Mouse (Mus musculus): ENCODE data around the gene Phf5a. TPM values are rescaled to one million over a fixed set of nuclear protein-coding genes. Genes with fewer than 3 reads are reported as not detected.

The Phf5a gene
- polyA plus RNA-seq, 1 experiment from 2014 or later: 124 TPM

GRCm38 (mm10) chr15:81898751-81899150, 27.0 kb upstream of the Phf5a start:
- Histone ChIP-seq H3K9ac (no peak overlapping the region), H3K4me3 (no peak overlapping the region)
- ATAC-seq (ENCODE audit: insufficient number of reproducible peaks, low FRiP score, low TSS enrichment, low read depth): no peak

GRCm38 (mm10) chr15:81897607-81898285, 26.0 kb upstream of the Phf5a start:
- 93% methylated on average over 5 of the region's 5 CpGs for WGBS
- no peak overlapping the region for H3K27ac ChIP-seq
- no peak overlapping the region for H3K4me3 ChIP-seq
- no peaks in the 10 kb centered on the region for H3K27me3 ChIP-seq
- H3K4me2 ChIP-seq: no peak overlapping the region
- H3K9ac ChIP-seq: no peak overlapping the region
- ATAC-seq (ENCODE audit: insufficient number of reproducible peaks, low FRiP score, low TSS enrichment, low read depth): no peak
- H3K9me3 ChIP-seq: no peaks in the 10 kb centered on the region
- no peaks in the 10 kb centered on the region for H3K4me1 ChIP-seq
- peaks cover 84% of the 10 kb centered on the region for H3K36me3 ChIP-seq

More at GRCm38 (mm10) chr15:81898751-81899150, 27.0 kb upstream of the Phf5a start:
- 88% methylated on average over 2 of the region's 2 CpGs for WGBS
- H3K36me3 ChIP-seq: peaks cover 85% of the 10 kb centered on the region
- H3K4me1 ChIP-seq: no peaks in the 10 kb centered on the region
- no peaks in the 10 kb centered on the region for H3K9me3 ChIP-seq
- no peaks in the 10 kb centered on the region for H3K27me3 ChIP-seq
- no peak overlapping the region for H3K4me2 ChIP-seq
- no peak overlapping the region for H3K27ac ChIP-seq

GRCm38 (mm10) chr15:81896407-81896806, 24.7 kb upstream of the Phf5a start:
- H3K4me1 ChIP-seq: no peaks in the 10 kb centered on the region
- ATAC-seq (ENCODE audit: insufficient number of reproducible peaks, low FRiP score, low TSS enrichment, low read depth): no peak

GRCm38 (mm10) chr15:81894002-81894401, 22.3 kb upstream of the Phf5a start:
- Histone ChIP-seq H3K4me1 (no peaks in the 10 kb centered on the region), H3K9ac (no peak overlapping the region), H3K27me3 (no peaks in the 10 kb centered on the region), H3K9me3 (no peaks in the 10 kb centered on the region), H3K36me3 (peaks cover 83% of the 10 kb centered on the region), H3K4me2 (no peak overlapping the region), H3K4me3 (no peak overlapping the region), H3K27ac (no peak overlapping the region)
- 68% methylated on average over 1 of the region's 1 CpGs for WGBS
- ATAC-seq (ENCODE audit: insufficient number of reproducible peaks, low FRiP score, low TSS enrichment, low read depth): no peak

More at GRCm38 (mm10) chr15:81896407-81896806, 24.7 kb upstream of the Phf5a start:
- Histone ChIP-seq H3K4me2 (no peak overlapping the region), H3K9me3 (no peaks in the 10 kb centered on the region), H3K36me3 (peaks cover 81% of the 10 kb centered on the region), H3K27me3 (no peaks in the 10 kb centered on the region), H3K9ac (no peak overlapping the region), H3K4me3 (no peak overlapping the region), H3K27ac (no peak overlapping the region)
- 87% methylated on average over 2 of the region's 2 CpGs for WGBS

GRCm38 (mm10) chr15:81891822-81892580, 20.3 kb upstream of the Phf5a start:
- no peaks in the 10 kb centered on the region for H3K9me3 ChIP-seq
- H3K27me3 ChIP-seq: no peaks in the 10 kb centered on the region
- no peak overlapping the region for H3K4me2 ChIP-seq
- no peak overlapping the region for H3K9ac ChIP-seq
- no peaks in the 10 kb centered on the region for H3K4me1 ChIP-seq
- whole genome bisulfite sequencing: 94% methylated on average over 8 of the region's 8 CpGs
- peaks cover 86% of the 10 kb centered on the region for H3K36me3 ChIP-seq
- H3K27ac ChIP-seq: no peak overlapping the region
- ATAC-seq (ENCODE audit: insufficient number of reproducible peaks, low FRiP score, low TSS enrichment, low read depth): no peak
- H3K4me3 ChIP-seq: no peak overlapping the region

GRCm38 (mm10) chr15:81891140-81891802, 19.6 kb upstream of the Phf5a start:
- peaks cover 85% of the 10 kb centered on the region for H3K36me3 ChIP-seq
- 88% methylated on average over 7 of the region's 7 CpGs for WGBS
- ATAC-seq (ENCODE audit: insufficient number of reproducible peaks, low FRiP score, low TSS enrichment, low read depth): no peak
- no peak overlapping the region for H3K27ac ChIP-seq
- no peak overlapping the region for H3K9ac ChIP-seq
- H3K4me2 ChIP-seq: no peak overlapping the region
- no peaks in the 10 kb centered on the region for H3K4me1 ChIP-seq
- H3K9me3 ChIP-seq: no peaks in the 10 kb centered on the region
- H3K4me3 ChIP-seq: no peak overlapping the region
- no peaks in the 10 kb centered on the region for H3K27me3 ChIP-seq

GRCm38 (mm10) chr15:81889175-81889574, 17.5 kb upstream of the Phf5a start:
- Histone ChIP-seq H3K27me3 (no peaks in the 10 kb centered on the region), H3K4me3 (no peak overlapping the region), H3K4me2 (no peak overlapping the region), H3K9ac (no peak overlapping the region), H3K4me1 (no peaks in the 10 kb centered on the region), H3K9me3 (no peaks in the 10 kb centered on the region), H3K27ac (no peak overlapping the region), H3K36me3 (peaks cover 75% of the 10 kb centered on the region)
- ATAC-seq (ENCODE audit: insufficient number of reproducible peaks, low FRiP score, low TSS enrichment, low read depth): no peak
- 89% methylated on average over 7 of the region's 7 CpGs for WGBS

- H3K9me3 ChIP-seq: no peaks in the 10 kb centered on the region
- H3K4me3 ChIP-seq: no peak overlapping the region
- WGBS: 94% methylated on average over 6 of the region's 6 CpGs
- no peak overlapping the region for H3K27ac ChIP-seq
- H3K4me2 ChIP-seq: no peak overlapping the region
- H3K36me3 ChIP-seq: peaks cover 59% of the 10 kb centered on the region
- H3K4me1 ChIP-seq: no peaks in the 10 kb centered on the region
- ATAC-seq (ENCODE audit: insufficient number of reproducible peaks, low FRiP score, low TSS enrichment, low read depth): no peak
- no peaks in the 10 kb centered on the region for H3K27me3 ChIP-seq
- no peak overlapping the region for H3K9ac ChIP-seq
Measured at GRCm38 (mm10) chr15:81886795-81887550, 15.3 kb upstream of the Phf5a start.

- no peak for ATAC-seq (ENCODE audit: insufficient number of reproducible peaks, low FRiP score, low TSS enrichment, low read depth)
- Histone ChIP-seq H3K4me3 (no peak overlapping the region), H3K4me1 (no peaks in the 10 kb centered on the region), H3K27ac (no peak overlapping the region), H3K27me3 (no peaks in the 10 kb centered on the region), H3K4me2 (no peak overlapping the region), H3K9ac (no peak overlapping the region), H3K36me3 (peaks cover 47% of the 10 kb centered on the region), H3K9me3 (no peaks in the 10 kb centered on the region)
- 86% methylated on average over 3 of the region's 3 CpGs for WGBS
Measured at GRCm38 (mm10) chr15:81885418-81885934, 13.8 kb upstream of the Phf5a start.

GRCm38 (mm10) chr15:81882348-81882747, 10.6 kb upstream of the Phf5a start:
- Histone ChIP-seq H3K9ac (no peak overlapping the region), H3K9me3 (no peaks in the 10 kb centered on the region), H3K4me3 (no peak overlapping the region), H3K27ac (no peak overlapping the region), H3K27me3 (no peaks in the 10 kb centered on the region), H3K4me1 (no peaks in the 10 kb centered on the region), H3K36me3 (peaks cover 20% of the 10 kb centered on the region), H3K4me2 (no peak overlapping the region)
- ATAC-seq (ENCODE audit: insufficient number of reproducible peaks, low FRiP score, low TSS enrichment, low read depth): no peak
- 86% methylated on average over 3 of the region's 3 CpGs for WGBS

GRCm38 (mm10) chr15:81879531-81880401, 8.1 kb upstream of the Phf5a start:
- no peaks in the 10 kb centered on the region for H3K9me3 ChIP-seq
- WGBS: 79% methylated on average over 5 of the region's 5 CpGs

More at GRCm38 (mm10) chr15:81879531-81880401, 8.1 kb upstream of the Phf5a start:
- H3K36me3 ChIP-seq: peaks cover 11% of the 10 kb centered on the region
- H3K4me1 ChIP-seq: no peaks in the 10 kb centered on the region
- H3K4me3 ChIP-seq: no peak overlapping the region
- no peaks in the 10 kb centered on the region for H3K27me3 ChIP-seq
- no peak overlapping the region for H3K9ac ChIP-seq
- no peak overlapping the region for H3K4me2 ChIP-seq
- ATAC-seq (ENCODE audit: insufficient number of reproducible peaks, low FRiP score, low TSS enrichment, low read depth): no peak
- no peak overlapping the region for H3K27ac ChIP-seq

All from limb, embryonic 15.5 days (tissue).